Mouse (Mus musculus) ES-E14 (cell line): ENCODE results near the gene Rpap1.

Experiments
- MAFK ChIP-seq: IDR thresholded peaks from 2 replicates; pipeline ENCODE4 v1.6.1; 2014; ENCODE audit warnings: mild to moderate bottlenecking, low read depth, low read length, inconsistent platforms; ENCODE audit not compliant: insufficient read depth
- ZC3H11A ChIP-seq: IDR thresholded peaks from 2 replicates; pipeline ENCODE4 v1.6.1; 2012; ENCODE audit warnings: low read depth, mild to moderate bottlenecking, inconsistent platforms, low read length, borderline replicate concordance
- ZNF384 ChIP-seq: IDR thresholded peaks from 2 replicates; pipeline ENCODE4 v1.6.1; 2012; ENCODE audit warnings: low read depth, low read length, inconsistent platforms

GRCm38 (mm10) chr2:119803618-119804274 is 16.4 kb upstream of the Rpap1 start:
- TF ChIP-seq ZNF384: no peak
- no peak for TF ChIP-seq ZC3H11A
- no peak for TF ChIP-seq MAFK
